Mouse (Mus musculus) CH12.LX (cell line): Measurements from ENCODE around the gene Gpr83. TPM values are rescaled to one million over a fixed set of nuclear protein-coding genes. Genes with fewer than 3 reads are reported as not detected.

Experiments
- DNase-seq: peaks from one replicate; pipeline ENCODE4 v3.0.0-alpha.2; 2013; ENCODE audit errors: extremely low read depth
- H3K27ac ChIP-seq: 2 replicates; pipeline ENCODE4 v1.5.1; 2012; ENCODE audit warnings: low read depth, mild to moderate bottlenecking, control low read depth, moderate library complexity; ENCODE audit not compliant: insufficient read depth
- H3K27me3 ChIP-seq: replicated peaks from 2 replicates; pipeline ENCODE3; 2012; ENCODE audit warnings: inconsistent platforms
- H3K36me3 ChIP-seq, 2 experiments: replicated peaks in 1 of 2; 2 replicates each; pipeline versions ENCODE3 to v1.6.1; 2012; ENCODE audit warnings: inconsistent platforms in 1 of 2, low read length in 1 of 2, mild to moderate bottlenecking in 1 of 2, mixed read lengths in 1 of 2, moderate library complexity in 1 of 2; ENCODE audit not compliant: control insufficient read depth in 1 of 2, insufficient read depth in 1 of 2
- H3K4me1 ChIP-seq, 2 experiments: 2 replicates each; pipeline ENCODE4 v1.6.1; 2012; ENCODE audit warnings: inconsistent platforms in 1 of 2, moderate library complexity in 1 of 2; ENCODE audit not compliant: insufficient read depth in 2 of 2, control insufficient read depth in 1 of 2
- H3K4me2 ChIP-seq: 2 replicates; pipeline ENCODE4 v1.6.1; 2012; ENCODE audit warnings: low read depth, mild to moderate bottlenecking, control low read depth; ENCODE audit not compliant: poor library complexity, insufficient read depth, severe bottlenecking
- H3K4me3 ChIP-seq, 3 experiments: fragments of 150-350 bp in 1 of 3; sonication (generic) in 1 of 3; replicated peaks in 1 of 3; 2 replicates each; pipeline versions ENCODE3 to v1.5.1; 2011 to 2012; ENCODE audit warnings: low read depth in 2 of 3, low read length in 2 of 3, mild to moderate bottlenecking in 2 of 3, moderate library complexity in 2 of 3, control low read depth in 1 of 3, improper control_type of control experiment in 1 of 3, inconsistent platforms in 1 of 3, mixed read lengths in 1 of 3; ENCODE audit not compliant: poor library complexity in 1 of 3
- H3K79me2 ChIP-seq: replicated peaks from 2 replicates; pipeline ENCODE4 v1.6.1; 2012; ENCODE audit warnings: mild to moderate bottlenecking, moderate library complexity; ENCODE audit not compliant: control insufficient read depth, poor library complexity, insufficient read depth, severe bottlenecking; ENCODE audit errors: extremely low read depth
- H3K9ac ChIP-seq: 2 replicates; pipeline ENCODE4 v1.6.1; 2012; ENCODE audit warnings: low read depth, mild to moderate bottlenecking, control low read depth, moderate library complexity; ENCODE audit not compliant: insufficient read depth
- H3K9me3 ChIP-seq: replicated peaks from 2 replicates; pipeline ENCODE3; 2012; ENCODE audit warnings: low read length, inconsistent platforms, mixed read lengths
- CTCF ChIP-seq, 2 experiments: IDR thresholded peaks in 1 of 2; conservative IDR thresholded peaks in 1 of 2; 2 replicates each; pipeline ENCODE4 v1.5.1; 2011 to 2012; ENCODE audit warnings: low read depth in 2 of 2, low read length in 2 of 2, improper control_type of control experiment in 1 of 2, inconsistent platforms in 1 of 2, mild to moderate bottlenecking in 1 of 2, moderate library complexity in 1 of 2
- ETS1 ChIP-seq: conservative IDR thresholded peaks from 2 replicates; pipeline ENCODE4 v1.6.1; 2012; ENCODE audit warnings: low read depth, mild to moderate bottlenecking, inconsistent platforms, low read length, improper control_type of control experiment, moderate library complexity
- IRF4 ChIP-seq: IDR thresholded peaks from 2 replicates; pipeline ENCODE4 v1.6.1; 2014; ENCODE audit warnings: low read depth, mild to moderate bottlenecking, inconsistent platforms, low read length, improper control_type of control experiment
- MAZ ChIP-seq: IDR thresholded peaks from 2 replicates; pipeline ENCODE4 v1.6.1; 2012; ENCODE audit warnings: low read depth, mild to moderate bottlenecking, inconsistent platforms, low read length, improper control_type of control experiment, moderate library complexity
- MEF2A ChIP-seq: IDR thresholded peaks from 2 replicates; pipeline ENCODE4 v1.6.1; 2014; ENCODE audit warnings: low read depth, mild to moderate bottlenecking, inconsistent platforms, low read length, improper control_type of control experiment, borderline replicate concordance
- NRF1 ChIP-seq: IDR thresholded peaks from 2 replicates; pipeline ENCODE4 v1.6.1; 2014; ENCODE audit warnings: low read depth, mild to moderate bottlenecking, inconsistent platforms, low read length, improper control_type of control experiment, moderate library complexity
- RCOR1 ChIP-seq: conservative IDR thresholded peaks from 2 replicates; pipeline ENCODE4 v1.6.1; 2012; ENCODE audit warnings: low read depth, mild to moderate bottlenecking, inconsistent platforms, low read length, improper control_type of control experiment
- TCF12 ChIP-seq: IDR thresholded peaks from 2 replicates; pipeline ENCODE4 v1.6.1; 2014; ENCODE audit warnings: low read depth, mild to moderate bottlenecking, inconsistent platforms, low read length, improper control_type of control experiment
- UBTF ChIP-seq: IDR thresholded peaks from 2 replicates; pipeline ENCODE4 v1.6.1; 2012; ENCODE audit warnings: low read depth, mild to moderate bottlenecking, inconsistent platforms, low read length, improper control_type of control experiment, moderate library complexity
- dilution Hi-C: fragments of 300-500 bp; cut with MboI; formaldehyde crosslinking; loops from 2 replicates; pipeline ENCODE4 v1.14.3; 2020; ENCODE audit warnings: low sequenced_read_pairs; ENCODE audit not compliant: extremely low pct_unique_long_range_greater_than_20kb, extremely low pct_ligation_motif_present
- in situ Hi-C: fragments of 300-500 bp; cut with MboI; formaldehyde crosslinking; loops from 3 replicates; pipeline ENCODE4 v1.14.3; 2019; ENCODE audit warnings: low sequenced_read_pairs, low pct_ligation_motif_present, low pct_unique_long_range_greater_than_20kb, mixed read lengths
- polyA plus RNA-seq: library from polyadenylated mRNA; unstranded; fragments of >175 nt; gene quantifications from 2 replicates; pipeline ENCODE4 v1.2.1, GENCODE M21; 2012; ENCODE audit warnings: low read depth; ENCODE audit not compliant: insufficient read length
- total RNA-seq, 2 experiments: library from RNA; depleted of rRNA; stranded (reverse); fragments of 300-350 nt in 1 of 2; fragments of >200 nt in 1 of 2; gene quantifications; 2 replicates each; pipeline ENCODE4 v1.2.3; 2012 to 2014

The Gpr83 gene
- total and polyA plus RNA-seq, 3 experiments: not detected

DNA sequence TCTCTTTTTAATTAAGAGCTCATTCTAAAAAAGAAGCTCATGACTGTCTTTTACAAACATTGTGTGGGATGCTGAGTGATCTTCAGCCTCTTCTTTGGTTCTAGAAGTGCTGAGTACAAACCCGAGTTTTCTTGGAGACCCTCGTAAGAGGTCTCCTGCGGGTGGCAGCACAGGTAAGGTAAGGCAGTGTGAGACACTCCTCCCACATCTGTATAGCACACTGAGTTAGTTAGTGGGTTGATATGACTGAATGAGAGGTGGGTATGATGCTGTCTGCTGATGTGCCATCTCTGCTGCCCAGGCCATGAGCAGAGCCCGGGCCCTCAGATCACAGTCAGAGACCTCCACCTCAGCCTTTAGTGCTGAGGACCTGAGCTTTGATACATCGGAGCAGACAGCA is 35.2 kb upstream of the Gpr83 start:
- TF ChIP-seq CTCF (conservative IDR thresholded peaks at IDR 0.05 in 1 of 2, IDR thresholded peaks at IDR 0.05 in 1 of 2; ENCODE audit: low read depth in 2 of 2, low read length in 2 of 2): peak in 1 of 2 experiments; percentile 8; a peak in 1 of 4 replicates
- TF ChIP-seq NRF1: no peak
- in situ Hi-C loops (no loop called here), dilution Hi-C loops (no loop called here)
- Histone ChIP-seq H3K4me1 (no peaks in the 10 kb centered on the region), H3K27me3 (no peaks in the 10 kb centered on the region), H3K36me3 (peaks cover 51 to 87% of the 10 kb centered on the region in 2 experiments), H3K27ac (no peak overlapping the region), H3K4me2 (no peak overlapping the region), H3K9me3 (no peaks in the 10 kb centered on the region), H3K4me3 (no peak overlapping the region), H3K79me2 (no peaks in the 10 kb centered on the region), H3K9ac (no peak overlapping the region)
- DNase-seq: no peak

DNA sequence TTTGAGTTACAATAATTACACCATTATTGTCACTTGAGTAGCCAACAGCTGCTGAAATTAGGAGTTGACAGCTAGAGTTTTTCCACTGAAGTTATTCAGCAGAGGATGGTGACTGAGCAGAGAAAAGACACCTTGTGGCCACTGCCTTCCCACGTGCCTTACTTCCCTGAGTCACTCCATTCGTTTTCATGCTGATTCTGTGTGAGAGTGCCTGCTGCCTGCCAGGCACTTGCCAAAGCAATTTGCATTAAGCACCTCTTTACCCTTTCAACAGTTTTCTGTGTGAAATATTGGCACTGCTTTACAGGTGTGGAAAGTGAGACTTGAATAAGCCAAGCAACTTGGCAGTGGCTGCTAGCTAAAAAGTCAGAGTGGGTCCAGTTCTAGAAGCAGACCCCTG is 32.1 kb upstream of the Gpr83 start:
- Histone ChIP-seq H3K36me3 (peaks cover 48 to 85% of the 10 kb centered on the region in 2 experiments), H3K4me3 (no peak overlapping the region), H3K27me3 (no peaks in the 10 kb centered on the region), H3K4me1 (no peaks in the 10 kb centered on the region), H3K9me3 (no peaks in the 10 kb centered on the region), H3K9ac (no peak overlapping the region), H3K4me2 (no peak overlapping the region), H3K79me2 (no peaks in the 10 kb centered on the region), H3K27ac (no peak overlapping the region)
- dilution Hi-C loops (no loop called here), in situ Hi-C loops (no loop called here)
- TF ChIP-seq MEF2A (no peak), RCOR1 (no peak), CTCF (conservative IDR thresholded peaks at IDR 0.05 in 1 of 2, IDR thresholded peaks at IDR 0.05 in 1 of 2; ENCODE audit: low read depth in 2 of 2, low read length in 2 of 2) (no peak), MAZ (no peak), ETS1 (no peak), UBTF (no peak), TCF12 (no peak)
- no peak for DNase-seq

DNA sequence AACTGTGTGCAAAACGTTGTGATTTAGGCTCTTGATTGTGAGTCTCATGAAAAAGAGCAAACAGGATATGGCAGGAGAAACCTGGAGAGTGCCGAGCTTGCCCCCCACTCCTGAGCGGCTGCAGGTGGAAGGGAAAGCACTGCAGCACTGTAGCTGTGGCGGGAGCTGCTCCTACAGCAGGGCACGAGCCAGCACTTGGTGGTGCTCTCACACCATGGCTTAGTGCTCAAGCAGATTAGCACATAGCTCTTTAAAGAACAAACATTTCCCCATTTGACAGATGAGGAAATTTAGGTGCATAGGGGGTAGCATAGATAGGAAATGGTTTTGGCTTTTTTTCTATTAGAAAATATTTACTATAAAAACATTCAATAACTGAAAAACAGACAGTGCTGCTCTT is 28.0 kb upstream of the Gpr83 start:
- TF ChIP-seq IRF4 (no peak), NRF1 (no peak), TCF12 (no peak)
- H3K27ac ChIP-seq: no peak overlapping the region
- H3K9ac ChIP-seq: no peak overlapping the region
- no peaks in the 10 kb centered on the region for H3K4me1 ChIP-seq
- no peaks in the 10 kb centered on the region for H3K79me2 ChIP-seq
- no peaks in the 10 kb centered on the region for H3K27me3 ChIP-seq
- DNase-seq: no peak
- H3K4me3 ChIP-seq: no peak overlapping the region
- H3K9me3 ChIP-seq: no peaks in the 10 kb centered on the region
- in situ Hi-C loops: no loop called here
- H3K36me3 ChIP-seq: peaks cover 49 to 87% of the 10 kb centered on the region in 2 experiments
- no peak overlapping the region for H3K4me2 ChIP-seq
- dilution Hi-C loops: no loop called here
